Mouse (Mus musculus) CH12.LX (cell line): ENCODE data around the gene Ctcf.

Experiments used
- CTCF ChIP-seq, 2 experiments: IDR thresholded peaks in 1 of 2; conservative IDR thresholded peaks in 1 of 2; 2 replicates each; pipeline ENCODE4 v1.5.1; 2011 to 2012; ENCODE audit warnings: low read depth in 2 of 2, low read length in 2 of 2, improper control_type of control experiment in 1 of 2, inconsistent platforms in 1 of 2, mild to moderate bottlenecking in 1 of 2, moderate library complexity in 1 of 2
- E2F4 ChIP-seq: IDR thresholded peaks from 2 replicates; pipeline ENCODE4 v1.6.1; 2011; ENCODE audit warnings: low read depth, low read length, improper control_type of control experiment; ENCODE audit not compliant: insufficient replicate concordance
- EP300 ChIP-seq: IDR thresholded peaks from 2 replicates; pipeline ENCODE4 v1.6.1; 2011; ENCODE audit warnings: low read length, improper control_type of control experiment
- JUND ChIP-seq: conservative IDR thresholded peaks from 2 replicates; pipeline ENCODE4 v1.6.1; 2011; ENCODE audit warnings: low read depth, low read length, improper control_type of control experiment
- NELFE ChIP-seq: IDR thresholded peaks from 2 replicates; pipeline ENCODE4 v1.6.1; 2011; ENCODE audit warnings: low read depth, low read length, improper control_type of control experiment
- POLR2A ChIP-seq: IDR thresholded peaks from 2 replicates; pipeline ENCODE4 v1.6.1; 2011; ENCODE audit warnings: low read depth, mild to moderate bottlenecking, improper control_type of control experiment, low read length
- POLR2AphosphoS2 ChIP-seq: IDR thresholded peaks from 2 replicates; pipeline ENCODE4 v1.6.1; 2011; ENCODE audit warnings: low read depth, low read length, improper control_type of control experiment
- SMC3 ChIP-seq: IDR thresholded peaks from 2 replicates; pipeline ENCODE4 v1.6.1; 2011; ENCODE audit warnings: low read depth, low read length, improper control_type of control experiment
- UBTF ChIP-seq: IDR thresholded peaks from 2 replicates; pipeline ENCODE4 v1.6.1; 2012; ENCODE audit warnings: low read depth, mild to moderate bottlenecking, inconsistent platforms, low read length, improper control_type of control experiment, moderate library complexity
- USF1 ChIP-seq: IDR thresholded peaks from 2 replicates; pipeline ENCODE4 v1.6.1; 2014; ENCODE audit warnings: low read depth, mild to moderate bottlenecking, inconsistent platforms, low read length, improper control_type of control experiment
- ZKSCAN1 ChIP-seq: IDR thresholded peaks from 2 replicates; pipeline ENCODE4 v1.6.1; 2012; ENCODE audit warnings: low read depth, inconsistent platforms, low read length, improper control_type of control experiment, borderline replicate concordance
- ZNF384 ChIP-seq: IDR thresholded peaks from 2 replicates; pipeline ENCODE4 v1.6.1; 2012; ENCODE audit warnings: low read depth, low read length, improper control_type of control experiment, inconsistent platforms

DNA sequence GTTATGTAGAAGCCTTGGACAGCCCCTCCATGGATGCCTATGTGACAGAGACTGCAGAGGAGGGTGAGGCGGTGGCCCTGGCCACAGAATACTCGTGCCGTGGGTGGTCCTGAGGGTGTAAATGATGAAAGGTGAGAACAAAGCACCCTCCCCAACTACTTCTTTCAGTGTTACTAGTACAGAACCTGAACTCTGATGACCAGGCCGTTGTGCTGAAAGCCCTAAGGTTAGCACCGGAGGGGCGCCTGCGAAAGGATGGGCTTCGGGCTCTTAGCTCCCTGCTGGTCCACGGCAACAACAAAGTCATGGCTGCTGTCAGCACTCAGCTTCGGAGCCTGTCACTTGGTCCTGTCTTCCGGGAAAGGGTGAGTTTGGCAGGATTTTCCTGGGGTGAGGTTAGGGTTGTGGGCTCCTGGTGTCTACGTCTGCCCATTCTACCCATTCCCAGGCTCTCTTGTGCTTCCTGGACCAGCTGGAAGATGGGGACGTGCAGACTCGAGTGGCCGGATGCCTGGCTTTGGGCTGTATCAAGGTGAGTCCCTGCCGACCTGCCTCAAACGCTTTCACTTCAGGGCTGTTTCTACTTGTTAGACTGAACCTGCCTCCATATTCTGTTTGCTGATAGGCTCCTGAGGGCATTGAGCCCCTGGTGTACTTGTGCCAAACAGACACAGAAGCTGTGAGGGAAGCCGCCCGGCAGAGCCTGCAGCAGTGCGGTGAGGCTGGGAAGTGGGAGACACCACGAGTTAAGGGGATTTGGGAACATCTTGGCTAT is 15.2 kb upstream of the Ctcf start:
- no peak for TF ChIP-seq CTCF (conservative IDR thresholded peaks at IDR 0.05 in 1 of 2, IDR thresholded peaks at IDR 0.05 in 1 of 2; ENCODE audit: low read depth in 2 of 2, low read length in 2 of 2)
- TF ChIP-seq NELFE = no peak
- TF ChIP-seq POLR2A = no peak
- TF ChIP-seq E2F4 = no peak
- no peak for TF ChIP-seq ZNF384
- no peak for TF ChIP-seq EP300
- no peak for TF ChIP-seq SMC3
- TF ChIP-seq USF1 = no peak
- no peak for TF ChIP-seq UBTF
- TF ChIP-seq POLR2AphosphoS2 = no peak
- TF ChIP-seq JUND = no peak
- TF ChIP-seq ZKSCAN1 = no peak
